Mouse (Mus musculus) effector memory CD4-positive, alpha-beta T cell, adult 5 months (primary cell): ENCODE results near the gene Mptx1. TPM values are rescaled to one million over a fixed set of nuclear protein-coding genes. Genes with fewer than 3 reads are reported as not detected.

Source experiments
- polyA plus RNA-seq: library from polyadenylated mRNA; unstranded; fragments of 100-300 nt; shearing (Covaris generic); gene quantifications from one replicate; pipeline ENCODE4 v1.2.1, GENCODE M21; 2017

Gene Mptx1
- polyA plus RNA-seq = not detected

GRCm38 (mm10) chr1:174330218-174330617, at the start of gene Mptx1:
Mptx1 (plus strand) TSS chr1:174330518.

GRCm38 (mm10) chr1:174364882-174365451, 34.6 kb downstream of the Mptx1 start, which contains the start of gene Olfr417:
Olfr417 (plus strand) TSS chr1:174365122.

Other genes with a start within 250 kb of the Mptx1 start
- not detected for gene Olfr429, start 246.2 kb upstream of the Mptx1 start, polyA plus RNA-seq
- gene Olfr427, start 233.6 kb upstream of the Mptx1 start, polyA plus RNA-seq = not detected
- gene Olfr231, start 209.4 kb upstream of the Mptx1 start, polyA plus RNA-seq = not detected
- not detected for gene Olfr424, start 199.0 kb upstream of the Mptx1 start, polyA plus RNA-seq
- not detected for gene Olfr420, start 174.9 kb upstream of the Mptx1 start, polyA plus RNA-seq
- gene Spta1, start 157.7 kb upstream of the Mptx1 start, polyA plus RNA-seq = 0.05 TPM
- gene Olfr419, start 78.5 kb upstream of the Mptx1 start, polyA plus RNA-seq = not detected
- not detected for gene Olfr417, start 34.6 kb downstream of the Mptx1 start, polyA plus RNA-seq
- not detected for gene Olfr248, start 60.5 kb downstream of the Mptx1 start, polyA plus RNA-seq
- not detected for gene Olfr414, start 93.5 kb downstream of the Mptx1 start, polyA plus RNA-seq
- 0.19 TPM for gene Olfr220, start 111.6 kb downstream of the Mptx1 start, polyA plus RNA-seq
- not detected for gene Fmn2, start 171.3 kb downstream of the Mptx1 start, polyA plus RNA-seq